Mouse (Mus musculus) frontal cortex, adult 2 months (tissue): Measurements from ENCODE around the gene Msrb3. TPM values are rescaled to one million over a fixed set of nuclear protein-coding genes. Genes with fewer than 3 reads are reported as not detected.
"Not testable (repeated sequence)": the region's sequence is repeated elsewhere in the genome, so short reads cannot be mapped to it uniquely, and the experiment has no call there.

Experiments used
- DNase-seq, 2 experiments: peaks; one replicate each; pipeline ENCODE4 v3.0.0; 2022; ENCODE audit warnings: low spot score in 1 of 2; ENCODE audit errors: extremely low spot score in 1 of 2
- polyA plus RNA-seq: library from polyadenylated mRNA; depleted of rRNA; stranded (reverse); fragments of >200 nt; gene quantifications from 2 replicates; pipeline ENCODE4 v1.2.3, GENCODE M21; 2012; rRNA removed

Msrb3 gene
- polyA plus RNA-seq, 1 experiment: 6.9 TPM

- no peak for DNase-seq
Observed at GRCm38 (mm10) chr10:120762958-120763357, 135.9 kb downstream of the Msrb3 start.

GRCm38 (mm10) chr10:120760679-120761078 lies 138.2 kb downstream of the Msrb3 start:
- no peak for DNase-seq

- no peak for DNase-seq
Observed at GRCm38 (mm10) chr10:120759883-120760282, 139.0 kb downstream of the Msrb3 start.

DNA sequence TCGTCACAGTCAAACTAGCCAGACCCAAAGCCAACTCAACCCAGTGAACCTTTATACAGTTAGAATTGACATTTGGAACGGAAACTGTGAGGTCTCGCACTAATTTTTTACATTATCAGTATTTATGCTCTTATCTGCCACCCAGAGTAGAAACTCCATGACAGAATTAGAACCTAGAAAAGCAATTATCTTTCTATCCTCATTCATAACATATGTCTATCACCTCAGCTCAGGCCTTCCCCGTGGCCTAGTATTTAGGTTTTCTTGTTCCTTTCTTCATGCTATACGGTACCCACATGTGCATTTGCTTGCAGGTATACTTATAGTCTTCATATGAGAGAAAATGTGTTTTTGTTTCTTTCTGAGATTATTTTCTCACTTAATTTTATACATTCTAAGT lies 146.4 kb downstream of the Msrb3 start:
- DNase-seq: no peak

DNA sequence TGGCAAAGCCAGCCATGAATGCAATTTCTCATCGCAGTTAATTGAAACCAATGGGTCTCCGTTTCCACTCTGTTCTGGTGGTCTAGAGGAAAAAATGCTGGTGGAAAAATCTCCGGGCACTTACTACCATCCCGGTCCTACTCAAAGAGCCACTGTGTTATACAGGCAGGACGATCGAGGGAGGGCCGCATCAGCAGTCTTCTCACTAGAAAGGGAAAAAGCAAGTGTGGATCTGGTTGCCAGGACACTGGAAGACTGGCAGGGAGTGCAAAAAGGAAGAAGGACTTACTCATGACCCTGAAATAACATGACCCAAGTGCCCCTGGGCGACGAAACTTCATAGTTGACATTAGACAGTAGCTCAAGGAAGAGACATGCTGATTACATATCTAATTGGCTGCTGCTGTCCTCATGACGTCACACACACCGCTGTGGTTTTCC lies 147.1 kb downstream of the Msrb3 start:
- no peak for DNase-seq

GRCm38 (mm10) chr10:120751295-120751722 lies 147.6 kb downstream of the Msrb3 start:
- DNase-seq: peak in 1 of 2 experiments; percentile 13

DNA sequence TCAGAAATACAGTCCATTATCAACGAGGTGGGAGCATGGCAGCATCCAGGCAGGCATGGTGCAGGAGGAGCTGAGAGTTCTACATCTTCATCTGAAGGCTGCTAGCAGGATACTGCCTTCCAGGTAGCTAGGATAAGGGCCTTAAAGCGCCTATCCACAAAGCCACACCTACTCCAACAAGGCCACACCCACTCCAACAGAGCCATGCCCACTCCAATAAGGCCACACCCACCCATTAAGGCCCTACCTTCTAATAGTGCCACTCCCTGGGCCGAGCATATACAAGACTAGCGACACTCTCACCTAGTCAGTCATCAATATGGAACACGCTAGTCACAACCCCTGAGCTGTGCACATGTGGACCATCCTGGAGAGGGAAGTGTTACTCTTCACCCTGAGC lies 149.3 kb downstream of the Msrb3 start:
- DNase-seq: not testable (repeated sequence)

GRCm38 (mm10) chr10:120748156-120748555 lies 150.7 kb downstream of the Msrb3 start:
- no peak for DNase-seq

DNA sequence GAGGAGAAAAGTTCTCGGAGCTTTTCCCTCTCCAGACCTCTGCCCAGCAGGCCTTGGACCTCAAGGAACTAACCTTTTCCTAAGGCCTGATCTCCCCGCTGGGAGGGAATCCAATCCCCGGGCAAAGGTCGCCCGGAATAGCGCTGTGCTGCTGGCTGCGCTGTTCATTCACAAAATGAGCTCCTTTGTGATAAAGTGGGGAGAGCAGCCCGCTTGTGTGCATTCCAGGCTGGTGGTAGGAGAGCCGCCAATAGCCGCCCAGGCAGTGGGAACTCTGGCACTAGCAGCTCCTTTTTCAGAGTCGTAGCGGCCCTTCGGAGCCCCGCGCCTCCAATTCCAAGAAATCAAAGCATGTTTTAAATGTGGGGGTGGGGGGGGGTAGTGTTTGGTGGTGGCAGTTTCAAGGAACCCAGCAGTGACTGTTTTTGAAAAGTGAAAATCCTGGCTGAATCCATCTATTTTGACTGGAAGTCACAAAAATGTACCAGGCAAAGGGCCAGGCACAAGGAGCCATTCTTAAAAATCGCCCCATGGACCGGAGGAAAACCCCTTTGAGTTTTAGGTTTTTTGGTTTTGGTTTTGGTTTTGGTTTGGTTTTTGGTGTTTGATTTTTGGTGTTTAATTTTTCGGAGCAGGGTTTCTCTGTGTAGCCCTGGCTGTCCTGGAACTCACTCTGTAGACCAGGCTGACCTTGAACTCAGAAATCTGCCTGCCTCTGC lies 153.6 kb downstream of the Msrb3 start:
- DNase-seq: peak; percentile 20 to 55

DNA sequence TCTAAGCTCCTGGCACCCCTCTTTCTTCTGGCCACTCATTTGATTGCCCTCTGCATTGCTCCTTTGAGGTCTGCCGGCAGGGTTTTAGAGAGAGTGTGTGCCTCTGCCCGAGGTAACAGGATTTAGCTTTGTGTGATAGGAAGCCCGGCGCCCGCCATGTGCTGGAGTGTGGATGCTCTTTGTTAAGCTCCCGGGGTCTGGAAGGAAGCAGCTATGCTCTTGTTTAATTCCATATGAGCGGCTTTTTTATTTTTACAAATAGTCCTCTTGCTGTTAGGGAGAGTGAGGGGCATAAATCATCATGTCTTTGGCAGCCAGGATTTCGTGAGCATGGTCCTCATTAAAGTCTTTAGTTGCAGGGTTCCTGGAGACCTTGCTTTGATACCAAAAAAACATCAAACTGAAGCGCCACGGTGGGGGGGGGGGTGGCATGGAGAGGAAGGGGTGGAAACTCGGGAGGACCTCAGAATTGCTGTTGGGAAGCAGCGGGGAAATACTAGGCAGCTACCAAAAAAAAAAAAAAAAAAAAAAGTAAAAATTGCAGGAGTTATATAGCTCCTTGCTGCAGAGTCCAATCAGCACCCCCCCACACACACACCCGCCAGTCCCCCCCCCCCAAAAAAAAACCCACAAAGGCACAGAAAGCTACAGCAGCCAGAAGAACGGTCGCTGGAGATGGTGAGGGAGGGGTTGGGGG lies 154.3 kb downstream of the Msrb3 start:
- DNase-seq: no peak

DNA sequence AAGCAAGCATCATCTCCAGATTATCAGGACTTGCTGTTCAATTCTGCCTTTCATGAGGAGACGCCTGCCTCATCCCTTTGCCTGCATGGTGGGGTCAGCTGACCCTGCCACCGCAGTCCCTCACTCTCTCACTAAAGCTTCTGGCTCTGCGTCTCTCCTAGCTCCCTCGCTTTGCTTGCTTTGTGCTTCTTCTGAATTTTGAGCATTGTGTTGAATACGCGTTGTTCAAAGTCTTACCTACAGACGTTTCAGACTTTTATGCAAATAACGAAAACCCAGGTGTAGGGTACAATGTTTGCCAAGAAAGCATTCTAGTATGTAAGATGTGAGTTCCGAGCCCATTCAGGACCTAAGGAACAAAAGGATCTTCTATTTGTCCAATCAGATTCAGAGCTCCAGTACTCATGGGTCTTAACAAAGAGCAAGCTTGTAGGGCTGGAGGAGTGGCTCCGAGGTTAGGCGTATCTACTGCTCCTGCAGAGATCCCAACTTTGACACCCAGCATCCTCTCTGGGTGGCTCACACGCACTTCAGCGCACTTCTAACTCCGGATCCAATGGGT lies 162.3 kb downstream of the Msrb3 start:
- no peak for DNase-seq

DNA sequence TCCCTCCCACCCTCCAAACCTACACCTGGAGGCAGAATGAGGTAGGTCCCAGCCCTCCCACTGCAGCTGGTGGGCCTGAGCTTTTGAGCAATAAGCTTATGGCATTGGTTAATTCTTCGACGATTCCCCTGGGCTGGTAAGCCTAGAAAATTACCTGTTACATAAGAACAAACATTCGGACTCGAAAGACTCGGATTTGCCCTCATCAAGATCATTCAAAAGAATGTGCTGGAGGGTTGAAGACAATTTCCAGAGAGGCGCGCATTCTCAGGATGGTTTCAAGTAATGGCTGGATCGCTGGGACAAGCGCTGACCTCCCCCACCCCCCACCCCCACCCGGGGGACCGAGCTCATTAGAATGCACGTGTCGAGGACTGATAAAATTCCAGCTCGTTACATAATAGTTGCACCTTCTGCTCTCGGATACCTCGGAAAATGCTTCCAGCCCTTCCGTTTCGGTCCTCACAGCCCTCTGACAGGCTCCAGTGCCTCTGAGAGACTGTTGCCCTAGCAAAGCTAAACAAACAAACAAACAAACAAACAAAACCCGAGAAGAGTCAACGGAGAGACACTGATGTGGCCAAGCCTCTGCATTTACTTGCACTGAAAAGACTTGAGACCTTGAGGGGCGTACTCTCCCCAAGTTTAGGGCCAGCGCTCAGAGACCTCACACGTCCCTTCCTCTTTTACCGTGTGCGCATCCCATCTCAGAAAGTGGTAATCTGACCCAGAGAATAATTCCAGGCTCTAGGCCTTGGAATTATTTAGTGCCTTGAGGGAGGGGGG lies 163.0 kb downstream of the Msrb3 start:
- no peak for DNase-seq

GRCm38 (mm10) chr10:120734364-120734763 lies 164.5 kb downstream of the Msrb3 start:
- no peak for DNase-seq

Other genes with a start within 250 kb of the Msrb3 start
- gene Lemd3, start 80.2 kb upstream of the Msrb3 start, polyA plus RNA-seq: 17.3 and 19.5 TPM in 2 replicates
- gene Wif1, start 134.9 kb upstream of the Msrb3 start, polyA plus RNA-seq: 2.2 and 3.1 TPM in 2 replicates